Mouse (Mus musculus) monocyte, adult 5-6 weeks (primary cell): ENCODE measurements around the gene Gja5. TPM values are rescaled to one million over a fixed set of nuclear protein-coding genes. Genes with fewer than 3 reads are reported as not detected.
"Not testable (repeated sequence)": the region's sequence is repeated elsewhere in the genome, so short reads cannot be mapped to it uniquely, and the experiment has no call there.

ENCODE experiments used
- ATAC-seq: fragments of 153-309, 156-312 bp; replicated peaks from 2 replicates; pipeline ENCODE4 v1.8.0; 2017; ENCODE audit warnings: mild to moderate bottlenecking; ENCODE audit not compliant: low TSS enrichment, insufficient number of reproducible peaks, severe bottlenecking, poor library complexity, low FRiP score
- total RNA-seq: library from RNA; stranded (forward); fragments of 200-1000, 200-491, 200-594 nt; gene quantifications from 3 replicates; pipeline ENCODE4 v1.2.3, GENCODE M21; 2017

Gene Gja5
- total RNA-seq, 1 experiment from 2014 or later, result not detected

GRCm38 (mm10) chr3:96997770-96998169, 93.3 kb downstream of the Gja5 start:
- ATAC-seq, result no peak

DNA sequence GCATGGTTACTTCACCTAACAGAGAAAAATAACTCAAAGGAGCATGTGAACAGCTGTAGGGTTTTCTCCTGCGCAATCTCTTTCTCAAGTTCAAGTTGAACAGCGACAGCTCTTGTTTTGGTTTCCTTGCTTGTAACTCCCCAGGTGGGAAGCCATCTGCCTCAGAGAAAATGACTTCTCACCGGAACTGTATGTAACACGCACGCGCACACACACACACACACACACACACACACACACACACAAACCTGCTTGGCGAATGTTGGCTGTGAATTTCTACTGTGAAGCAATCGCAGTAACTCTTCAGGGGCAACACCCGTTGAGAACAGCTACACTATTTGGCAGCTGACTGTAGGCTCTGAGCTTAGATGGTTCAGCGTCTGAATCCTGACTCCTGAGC, 98.6 kb downstream of the Gja5 start:
- no peak for ATAC-seq

DNA sequence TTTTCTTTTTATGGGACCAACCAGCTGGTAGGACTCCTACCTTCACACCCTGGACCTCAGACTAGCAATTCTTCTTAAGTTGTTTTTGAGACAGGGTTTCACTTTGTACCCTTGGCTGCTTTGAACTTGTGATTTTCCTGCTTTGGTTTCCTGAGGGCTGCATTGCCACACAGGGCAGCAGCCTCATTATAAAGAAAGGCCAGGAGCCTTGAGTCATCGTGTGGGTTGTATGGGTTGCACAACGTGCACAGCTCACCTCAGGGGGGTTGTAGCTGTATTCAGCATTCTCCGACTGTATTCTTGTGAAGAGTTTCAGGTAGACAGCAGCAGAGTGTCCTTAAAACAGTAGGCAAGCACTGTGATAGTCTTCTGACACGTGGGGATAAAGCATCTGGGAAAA, 100.0 kb downstream of the Gja5 start:
- ATAC-seq, result no peak

DNA sequence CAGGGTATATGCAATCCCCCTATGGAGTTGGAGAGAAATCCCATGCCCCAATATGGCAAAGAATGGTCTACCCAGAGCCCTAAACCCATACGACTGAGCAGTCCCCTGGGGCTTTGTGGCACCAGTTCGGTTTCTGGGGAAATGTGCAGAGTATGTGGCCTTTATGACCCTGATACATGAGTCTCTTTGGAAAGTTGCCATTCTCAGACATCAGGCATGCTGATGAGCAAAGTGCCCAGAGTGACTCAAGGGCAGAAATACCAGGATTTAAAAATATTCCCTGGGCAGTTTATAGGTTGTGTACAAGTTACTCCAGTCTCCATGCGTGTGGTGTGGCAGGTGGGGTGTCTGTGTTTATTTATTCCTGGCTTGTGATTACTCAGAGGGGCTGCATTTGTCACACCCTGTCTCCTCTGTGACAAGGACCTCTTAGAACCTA, 102.5 kb downstream of the Gja5 start:
- ATAC-seq, result no peak

DNA sequence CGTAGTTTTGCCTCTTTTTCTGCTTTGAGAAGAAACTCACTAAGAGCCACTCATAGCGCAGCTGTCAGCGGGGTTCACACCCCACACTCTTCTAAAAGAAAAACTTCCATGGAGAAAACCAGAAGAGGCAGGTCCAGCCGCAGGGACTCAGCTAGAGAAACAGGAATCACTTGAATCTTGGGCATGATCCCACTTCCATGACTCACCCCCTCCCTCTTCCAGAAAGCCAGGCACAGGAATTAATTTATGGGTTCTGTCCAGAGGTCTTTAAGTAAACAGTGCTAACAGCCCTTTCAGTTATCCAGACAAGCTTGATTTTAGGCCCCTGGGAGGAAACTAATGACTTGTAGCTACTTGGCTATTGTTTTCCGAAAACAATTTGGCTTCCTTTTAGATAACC, 120.7 kb downstream of the Gja5 start:
- no peak for ATAC-seq

- no peak for ATAC-seq
These were observed 127.6 kb downstream of the Gja5 start for GRCm38 (mm10) chr3:97032053-97032496.

- ATAC-seq, result no peak
These were observed 131.1 kb downstream of the Gja5 start for GRCm38 (mm10) chr3:97035558-97035957.

DNA sequence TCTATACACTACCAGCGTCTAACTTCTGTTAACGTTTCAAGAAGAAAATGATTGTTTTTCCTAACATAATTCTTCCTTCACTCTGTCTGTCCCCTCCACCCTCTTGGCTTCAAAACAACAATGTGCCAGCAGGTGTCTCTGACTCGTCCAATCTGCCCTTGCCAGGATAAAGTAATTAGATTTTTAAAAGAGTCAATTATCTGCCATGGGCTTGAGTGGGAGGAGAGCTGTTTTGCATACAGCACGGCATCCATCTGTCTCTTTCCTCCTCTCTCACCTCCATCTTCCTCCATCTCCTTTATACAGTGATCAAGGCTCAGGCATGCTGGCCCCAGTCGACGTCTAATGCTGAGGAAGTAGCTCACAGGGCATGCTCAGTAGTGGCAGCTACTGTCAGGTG, 132.6 kb downstream of the Gja5 start:
- no peak for ATAC-seq

- no peak for ATAC-seq
These were observed 135.2 kb downstream of the Gja5 start for GRCm38 (mm10) chr3:97039721-97040120.

DNA sequence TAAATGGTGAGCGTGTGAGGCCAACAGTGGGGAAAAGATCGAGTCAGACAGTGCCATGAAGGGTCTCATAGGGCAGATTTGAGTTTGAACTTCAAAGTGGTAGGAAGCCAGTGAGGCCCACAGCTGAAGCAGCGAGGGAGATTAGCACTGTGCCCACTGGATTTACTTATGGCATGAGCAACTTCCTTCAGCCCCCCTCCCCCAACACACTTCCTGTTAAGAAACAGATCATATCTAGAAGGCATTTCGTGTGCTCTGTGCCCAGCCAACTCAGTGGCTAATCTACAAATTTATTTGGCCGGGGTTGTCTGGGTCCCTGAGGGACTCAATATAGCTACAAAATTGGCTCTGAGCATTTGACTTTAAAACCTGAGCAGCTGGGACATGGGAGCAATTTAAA, 139.7 kb downstream of the Gja5 start:
- ATAC-seq, result no peak

GRCm38 (mm10) chr3:97047757-97048156, 143.3 kb downstream of the Gja5 start:
- ATAC-seq, result no peak

GRCm38 (mm10) chr3:97048360-97048759, 143.9 kb downstream of the Gja5 start:
- ATAC-seq, result no peak

DNA sequence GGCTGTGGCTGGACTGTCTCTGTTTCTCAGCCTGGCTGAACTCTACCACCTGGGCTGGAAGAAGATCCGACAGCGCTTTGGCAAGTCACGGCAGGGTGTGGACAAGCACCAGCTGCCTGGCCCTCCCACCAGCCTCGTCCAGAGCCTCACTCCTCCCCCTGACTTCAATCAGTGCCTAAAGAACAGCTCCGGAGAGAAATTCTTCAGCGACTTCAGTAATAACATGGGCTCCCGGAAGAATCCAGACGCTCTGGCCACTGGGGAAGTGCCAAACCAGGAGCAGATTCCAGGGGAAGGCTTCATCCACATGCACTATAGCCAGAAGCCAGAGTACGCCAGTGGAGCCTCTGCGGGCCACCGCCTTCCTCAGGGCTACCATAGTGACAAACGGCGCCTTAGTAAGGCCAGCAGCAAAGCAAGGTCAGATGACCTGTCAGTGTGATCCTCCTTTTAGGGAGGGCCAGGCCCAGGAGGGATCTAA, 146.8 kb downstream of the Gja5 start:
- ATAC-seq, result no peak

GRCm38 (mm10) chr3:97052069-97052799, 147.7 kb downstream of the Gja5 start:
- ATAC-seq, result no peak

DNA sequence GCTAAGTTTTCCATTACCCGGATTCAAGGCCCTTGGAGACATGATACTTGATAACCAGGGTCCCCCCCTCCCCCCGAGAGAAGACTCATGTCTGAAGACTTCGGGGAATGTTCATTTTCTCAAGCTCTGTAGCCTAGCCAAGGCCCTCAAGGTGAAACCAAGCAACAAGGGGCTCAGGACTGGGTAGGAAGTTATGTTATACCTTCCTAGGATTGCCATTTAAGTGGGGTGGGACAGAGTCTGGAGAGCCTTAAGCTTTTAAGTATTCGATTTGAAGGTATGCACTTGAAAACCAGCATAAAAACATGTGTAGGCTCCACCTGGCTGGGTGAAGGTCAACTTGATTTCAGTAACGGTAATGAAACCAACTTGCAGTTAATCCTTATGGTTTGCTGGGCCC, 154.2 kb downstream of the Gja5 start:
- no peak for ATAC-seq

DNA sequence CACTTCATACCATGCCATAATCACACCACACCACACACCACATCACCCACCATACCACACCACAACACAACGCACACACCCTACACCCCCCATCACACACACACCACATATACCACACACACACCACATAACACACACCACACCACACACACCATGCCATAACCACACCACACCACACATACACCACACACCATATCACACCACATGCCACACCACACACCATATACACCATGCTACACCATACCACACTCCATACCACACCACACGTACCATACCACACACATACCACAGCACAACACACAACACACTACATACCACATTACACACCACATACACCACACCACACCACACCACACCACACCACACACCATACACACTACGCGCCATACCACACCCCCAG, 155.6 kb downstream of the Gja5 start:
- 0 out of 2 replicates have a peak, but pooled peaks have one; percentile 17 for ATAC-seq

GRCm38 (mm10) chr3:97062814-97063213, 158.3 kb downstream of the Gja5 start:
- no peak for ATAC-seq

GRCm38 (mm10) chr3:97064046-97064445, 159.6 kb downstream of the Gja5 start:
- no peak for ATAC-seq

DNA sequence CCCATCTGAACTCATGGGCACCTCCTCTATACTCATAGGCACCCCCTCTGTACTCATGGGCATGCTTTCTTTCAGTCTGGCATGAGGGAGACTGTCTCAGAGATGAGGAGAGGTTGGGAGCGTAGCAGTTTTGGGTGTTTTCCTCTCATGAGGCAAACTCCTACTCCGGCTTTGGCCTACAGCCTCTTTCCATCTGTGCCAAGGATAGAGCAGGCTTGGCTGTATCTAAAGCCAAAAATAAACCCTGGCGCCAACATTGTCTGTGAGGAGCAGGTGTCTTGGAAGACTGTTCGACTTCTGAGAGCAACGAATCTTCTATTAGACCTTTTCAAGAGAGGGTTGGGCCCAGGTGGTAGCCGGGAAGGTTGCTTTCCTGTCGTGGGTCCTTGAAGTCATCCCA, 165.1 kb downstream of the Gja5 start:
- not testable (repeated sequence) for ATAC-seq

DNA sequence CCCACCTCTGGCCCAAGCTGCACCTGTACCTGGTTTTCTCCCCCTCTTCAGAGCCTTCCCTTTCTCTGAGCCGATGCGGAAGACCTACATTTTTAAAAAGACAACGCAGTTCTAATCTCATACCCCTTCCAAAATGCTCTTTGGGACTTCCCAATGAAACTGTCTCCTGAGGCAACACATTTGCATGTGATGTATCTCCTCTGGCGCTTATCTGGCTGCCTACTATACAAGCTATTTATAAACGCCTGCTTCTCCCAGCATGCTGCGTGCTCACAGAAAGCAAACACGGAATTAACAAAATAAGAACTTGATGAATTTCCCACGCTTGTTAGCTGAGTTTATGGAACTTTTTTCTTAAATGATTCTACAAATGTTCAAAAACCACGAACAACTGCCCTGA, 167.4 kb downstream of the Gja5 start:
- ATAC-seq, result not testable (repeated sequence)

DNA sequence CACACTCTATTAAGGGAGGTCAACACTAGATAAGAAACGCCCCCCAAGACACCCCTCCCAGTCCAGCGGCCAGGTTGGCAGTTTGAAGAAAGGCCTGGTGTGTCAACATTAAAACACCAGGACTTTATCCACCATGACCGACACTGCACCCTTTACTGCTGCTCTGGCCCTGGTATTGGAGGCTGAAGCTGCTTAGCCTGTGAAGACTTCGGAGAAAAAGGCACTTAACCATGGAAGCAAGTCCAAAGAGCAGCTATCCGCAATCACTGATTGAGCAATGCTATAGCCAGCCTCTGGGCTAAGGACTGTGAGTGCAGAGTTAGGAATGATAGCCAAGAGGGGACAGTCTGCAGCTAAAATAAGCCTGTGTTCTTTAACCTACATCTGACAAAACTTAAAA, 167.9 kb downstream of the Gja5 start:
- not testable (repeated sequence) for ATAC-seq
